Mouse (Mus musculus): ENCODE data around the gene Sowahc.

- no peak for TF ChIP-seq POLR2A (IDR thresholded peaks at IDR 0.05; ENCODE audit: insufficient read depth, low read depth, low read length)
- TF ChIP-seq CTCF (IDR thresholded peaks at IDR 0.05) = no peak
- TF ChIP-seq EP300 (IDR thresholded peaks at IDR 0.05; ENCODE audit: insufficient read depth, low read depth, low read length) = no peak
These were observed 39.4 kb upstream of the Sowahc start for GRCm38 (mm10) chr10:59182306-59182705.
